Mouse (Mus musculus) cerebellum, adult 2 months (tissue): Measurements from ENCODE around the gene Timp1. TPM values are rescaled to one million over a fixed set of nuclear protein-coding genes. Genes with fewer than 3 reads are reported as not detected.
A peak's percentile ranks its signal among the peaks of the same experiment; 100 is the strongest.

Experiments
- DNase-seq, 2 experiments: peaks; one replicate each; pipeline ENCODE4 v3.0.0; 2021
- H3K27ac ChIP-seq: fragments of 200-500 bp; 2 replicates; pipeline ENCODE4 v1.5.1; 2012; ENCODE audit warnings: low read length, control low read depth, inconsistent platforms; ENCODE audit not compliant: insufficient read depth
- H3K27me3 ChIP-seq: fragments of 200-500 bp; 2 replicates; pipeline ENCODE4 v1.6.1; 2012; ENCODE audit warnings: inconsistent platforms, mild to moderate bottlenecking, low read length, moderate library complexity; ENCODE audit not compliant: control insufficient read depth, insufficient read depth
- H3K4me1 ChIP-seq: fragments of 200-500 bp; 2 replicates; pipeline ENCODE4 v1.6.1; 2011; ENCODE audit warnings: low read length; ENCODE audit not compliant: control insufficient read depth, insufficient read depth
- H3K4me3 ChIP-seq: fragments of 200-500 bp; replicated peaks from 2 replicates; pipeline ENCODE3; 2011; ENCODE audit warnings: mild to moderate bottlenecking, low read depth, low read length, control low read depth; ENCODE audit not compliant: insufficient read depth
- CTCF ChIP-seq: fragments of 200-500 bp; IDR thresholded peaks from 2 replicates; pipeline ENCODE4 v1.5.1; 2011; ENCODE audit warnings: low read depth, mild to moderate bottlenecking, control low read depth, low read length, moderate library complexity, borderline replicate concordance; ENCODE audit not compliant: insufficient read depth
- POLR2A ChIP-seq: fragments of 200-500 bp; IDR thresholded peaks from 2 replicates; pipeline ENCODE4 v1.6.1; 2011; ENCODE audit warnings: low read length, control low read depth, borderline replicate concordance; ENCODE audit not compliant: insufficient read depth
- WGBS: fragments of 180-500 bp; shearing (Covaris S2); methylation state at CpG from one replicate; pipeline ENCODE4 v1.1.7; 2018; 5-methylcytosine and 5-hydroxymethylcytosine counted together
- polyA plus RNA-seq: library from polyadenylated mRNA; depleted of rRNA; stranded (reverse); fragments of >200 nt; gene quantifications from 2 replicates; pipeline ENCODE4 v1.2.3, GENCODE M21; 2012; rRNA removed

Timp1 gene
- polyA plus RNA-seq, 1 experiment, result 1.1 TPM

GRCm38 (mm10) chrX:20913726-20914125 lies 43.8 kb downstream of the Timp1 start:
- DNase-seq, result no peak
- Histone ChIP-seq H3K27ac (no peak overlapping the region), H3K27me3 (no peaks in the 10 kb centered on the region), H3K4me1 (peaks cover 9% of the 10 kb centered on the region; the same call in 1 of the 2 replicates), H3K4me3 (no peak overlapping the region)
- TF ChIP-seq CTCF (no peak), POLR2A (no peak)
- 74% methylated on average over 6 of the region's 6 CpGs for WGBS

DNA sequence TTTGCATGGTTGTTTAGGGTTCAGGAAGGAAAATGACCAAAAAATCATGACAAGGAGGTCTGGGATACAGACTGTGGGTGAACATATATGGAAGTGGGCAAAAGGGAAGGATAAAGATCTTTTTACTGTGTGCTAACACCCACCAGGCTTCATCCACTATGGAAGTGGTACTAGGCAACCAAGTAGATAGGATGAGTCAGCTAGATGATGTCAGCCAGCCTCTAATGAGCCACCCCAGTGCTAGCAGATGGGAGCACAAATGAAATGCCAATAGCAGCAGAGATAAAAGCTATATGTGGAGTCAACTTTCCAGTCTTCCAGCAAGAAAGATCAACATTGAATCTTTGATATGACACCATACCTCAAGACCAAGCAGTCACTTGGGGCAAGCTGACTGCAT lies 45.1 kb downstream of the Timp1 start:
- DNase-seq, result peak in 1 of 2 experiments; percentile 53
- TF ChIP-seq POLR2A, result no peak
- no peak for TF ChIP-seq CTCF
- Histone ChIP-seq H3K27me3 (no peaks in the 10 kb centered on the region), H3K4me1 (peaks cover 9% of the 10 kb centered on the region; the same call in 1 of the 2 replicates), H3K4me3 (no peak overlapping the region), H3K27ac (no peak overlapping the region)

- Histone ChIP-seq H3K4me3 (peak overlapping the region; percentile 82), H3K27ac (peak overlapping the region; percentile 36), H3K4me1 (peaks cover 7% of the 10 kb centered on the region; the same call in 1 of the 2 replicates), H3K27me3 (no peaks in the 10 kb centered on the region)
- under 1% methylated on average over 40 of the region's 49 CpGs for WGBS
- DNase-seq, result no peak
- TF ChIP-seq POLR2A (no peak), CTCF (no peak)
These were observed 50.4 kb downstream of the Timp1 start for GRCm38 (mm10) chrX:20920249-20920843.

GRCm38 (mm10) chrX:20920844-20921364 lies 50.9 kb downstream of the Timp1 start, which contains the start of gene Syn1:
Gene Syn1, minus strand, starts transcription at chrX:20921004.
- H3K4me3 ChIP-seq, result peak within 1 kb of the TSS; percentile 82
- H3K4me1 ChIP-seq, result peaks cover 2% of the 10 kb centered on the region; the same call in 1 of the 2 replicates
- H3K27me3 ChIP-seq, result no peaks in the 10 kb centered on the region
- TF ChIP-seq CTCF (no peak), POLR2A (peak; percentile 87)
- peak within 1 kb of the TSS; percentile 52 for H3K27ac ChIP-seq
- WGBS, result 9% methylated on average over 16 of the region's 44 CpGs
- peak; percentile 90 to 94 for DNase-seq

GRCm38 (mm10) chrX:20921366-20921765 lies 51.4 kb downstream of the Timp1 start:
- no peak for TF ChIP-seq CTCF
- TF ChIP-seq POLR2A, result no peak
- Histone ChIP-seq H3K27ac (peak overlapping the region; percentile 52), H3K4me1 (no peaks in the 10 kb centered on the region), H3K4me3 (peak overlapping the region; percentile 82), H3K27me3 (no peaks in the 10 kb centered on the region)
- no peak for DNase-seq
- 23% methylated on average over 5 of the region's 5 CpGs for WGBS

DNA sequence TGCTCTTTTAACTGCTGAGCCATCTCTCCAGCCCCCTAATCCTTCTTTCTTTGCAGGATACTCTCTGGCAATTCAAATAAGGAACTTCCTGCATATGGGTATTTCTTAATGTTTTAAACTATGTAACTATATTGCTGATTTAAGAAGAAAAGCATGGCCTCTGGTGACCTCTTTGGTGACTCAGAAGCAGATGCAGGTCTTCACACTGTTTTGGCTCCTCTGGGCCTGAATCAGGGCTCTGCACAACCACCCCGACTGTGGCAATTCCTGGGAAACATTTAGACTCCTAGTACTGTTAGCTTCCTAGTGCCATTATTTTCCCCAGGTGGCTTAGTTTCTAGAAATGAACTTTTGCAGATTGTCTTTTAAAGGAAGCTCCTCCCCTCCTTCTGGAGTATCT lies 53.5 kb downstream of the Timp1 start:
- no peak for DNase-seq
- no peaks in the 10 kb centered on the region for H3K27me3 ChIP-seq
- 83% methylated on average over 1 of the region's 1 CpGs for WGBS
- no peak overlapping the region for H3K4me3 ChIP-seq
- H3K4me1 ChIP-seq, result no peaks in the 10 kb centered on the region
- TF ChIP-seq CTCF (no peak), POLR2A (no peak)
- no peak overlapping the region for H3K27ac ChIP-seq

Other genes starting within 250 kb of the Timp1 start
- 288 and 301 TPM in 2 replicates for gene Uba1, start 211.8 kb upstream of the Timp1 start, polyA plus RNA-seq
- gene Cdk16, start 182.2 kb upstream of the Timp1 start, polyA plus RNA-seq, result 579 and 612 TPM in 2 replicates
- gene Usp11, start 166.3 kb upstream of the Timp1 start, polyA plus RNA-seq, result 66.2 and 69.0 TPM in 2 replicates
- 306 and 313 TPM in 2 replicates for gene Araf, start 72.4 kb upstream of the Timp1 start, polyA plus RNA-seq
- gene Syn1, start 50.8 kb downstream of the Timp1 start, polyA plus RNA-seq, result 164 and 171 TPM in 2 replicates
- gene Cfp, start 61.4 kb downstream of the Timp1 start, polyA plus RNA-seq, result 31.1 and 32.5 TPM in 2 replicates
- 35.5 and 42.0 TPM in 2 replicates for gene Elk1, start 80.4 kb downstream of the Timp1 start, polyA plus RNA-seq
- gene Uxt, start 91.9 kb downstream of the Timp1 start, polyA plus RNA-seq, result 14.9 and 16.7 TPM in 2 replicates
- 9.3 and 9.6 TPM in 2 replicates for gene Zfp182, start 192.2 kb downstream of the Timp1 start, polyA plus RNA-seq
- not detected in 2 replicates for gene Spaca5, start 198.2 kb downstream of the Timp1 start, polyA plus RNA-seq
- gene Zfp300, start 219.4 kb downstream of the Timp1 start, polyA plus RNA-seq, result 2.3 and 3.0 TPM in 2 replicates
- gene Ssxa1, start 245.7 kb downstream of the Timp1 start, polyA plus RNA-seq, result not detected in 2 replicates